Mouse (Mus musculus) G1E-ER4 (cell line): ENCODE results near the gene Mab21l1. TPM values are rescaled to one million over a fixed set of nuclear protein-coding genes. Genes with fewer than 3 reads are reported as not detected.

ENCODE experiments used
- GATA1 ChIP-seq: IDR thresholded peaks from one replicate; pipeline ENCODE4 v1.8.0; 2012; ENCODE audit warnings: low read length, inconsistent platforms
- polyA plus RNA-seq: library from polyadenylated mRNA; stranded (reverse); fragments of >175 nt; gene quantifications from 2 replicates; pipeline ENCODE4 v1.2.3, GENCODE M21; 2012

Mab21l1 gene
- polyA plus RNA-seq, 1 experiment: not detected

DNA sequence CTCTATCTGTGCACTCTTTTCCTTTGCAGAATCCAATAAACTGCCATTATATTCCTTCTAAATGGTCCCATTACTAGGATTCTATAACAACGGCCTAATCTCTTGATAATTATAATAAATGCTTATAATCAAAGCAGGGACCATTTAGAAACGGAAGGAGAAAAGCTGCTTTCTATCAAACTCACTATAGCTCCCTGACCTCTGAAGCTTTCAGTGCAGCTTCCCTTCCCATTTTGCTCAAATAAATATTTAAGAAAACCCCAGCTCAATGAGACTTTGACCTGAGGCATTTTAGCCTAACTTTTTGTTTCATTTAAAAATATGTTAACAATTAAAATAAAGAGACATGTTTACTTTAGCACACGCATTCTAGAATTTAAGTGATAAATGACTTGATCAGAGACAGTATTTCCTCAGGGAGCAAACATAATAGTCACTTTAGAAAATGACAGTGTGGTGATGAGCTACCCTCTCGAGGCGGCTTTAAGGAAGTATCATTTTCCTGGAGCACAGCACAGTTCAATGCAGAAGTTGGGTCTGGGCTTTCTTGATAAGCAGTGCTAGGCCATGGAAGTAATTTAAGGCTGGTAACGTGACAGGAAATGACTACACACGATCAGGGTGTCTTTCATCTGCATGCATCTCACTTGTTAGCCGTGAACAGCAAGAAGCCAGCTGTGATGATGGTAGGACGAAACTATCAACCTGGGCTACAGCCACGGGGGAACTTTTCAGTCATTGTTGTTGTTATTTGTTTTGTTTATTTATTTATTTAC lies 46.4 kb downstream of the Mab21l1 start:
- TF ChIP-seq GATA1: no peak

- no peak for TF ChIP-seq GATA1
Measured at GRCm38 (mm10) chr3:55830226-55830625, 47.9 kb downstream of the Mab21l1 start.
